Mouse (Mus musculus) liver, embryonic 14.5 days (tissue): ENCODE measurements around the gene Gabra5. TPM values are rescaled to one million over a fixed set of nuclear protein-coding genes. Genes with fewer than 3 reads are reported as not detected.

Source experiments
- ATAC-seq: fragments of 200-750 bp; cut with Nextera tagmentation; 2 replicates; pipeline ENCODE4 v1.8.0; 2017; ENCODE audit warnings: moderate number of reproducible peaks, mild to moderate bottlenecking, moderate library complexity; ENCODE audit not compliant: insufficient read depth
- DNase-seq, 3 experiments: peaks; one replicate each; pipeline ENCODE4 v3.0.0-alpha.2; 2012 to 2013; ENCODE audit warnings: low read depth in 3 of 3, low spot score in 3 of 3
- H3K27ac ChIP-seq: fragments of 300-500 bp; sonication (generic); 2 replicates; pipeline ENCODE4 v1.5.1; 2014; ENCODE audit warnings: moderate library complexity, mild to moderate bottlenecking, control low read depth, inconsistent platforms
- H3K27me3 ChIP-seq: fragments of 300-500 bp; sonication (generic); 2 replicates; pipeline ENCODE4 v1.6.1; 2014; ENCODE audit warnings: mild to moderate bottlenecking, low read length, moderate library complexity; ENCODE audit not compliant: control insufficient read depth, insufficient read depth
- H3K36me3 ChIP-seq: fragments of 300-500 bp; sonication (generic); replicated peaks from 2 replicates; pipeline ENCODE4 v1.6.1; 2014; ENCODE audit warnings: low read depth; ENCODE audit not compliant: control insufficient read depth, insufficient read depth
- H3K4me1 ChIP-seq, 2 experiments: fragments of 200-500 bp in 1 of 2; fragments of 300-500 bp in 1 of 2; sonication (generic) in 1 of 2; replicated peaks; 2 replicates each; pipeline ENCODE4 v1.6.1; 2012 to 2014; ENCODE audit warnings: antibody characterized with exemption in 1 of 2, inconsistent platforms in 1 of 2, low read length in 1 of 2; ENCODE audit not compliant: control insufficient read depth in 2 of 2, insufficient read depth in 2 of 2
- H3K4me2 ChIP-seq: fragments of 300-500 bp; sonication (generic); 2 replicates; pipeline ENCODE4 v1.6.1; 2014; ENCODE audit warnings: low read depth, mild to moderate bottlenecking, control low read depth, moderate library complexity
- H3K4me3 ChIP-seq, 2 experiments: fragments of 200-500 bp in 1 of 2; fragments of 300-500 bp in 1 of 2; sonication (generic) in 1 of 2; 2 replicates each; pipeline ENCODE4 v1.5.1; 2012 to 2014; ENCODE audit warnings: low read depth in 2 of 2, low read length in 2 of 2, mild to moderate bottlenecking in 2 of 2, control low read depth in 1 of 2, inconsistent platforms in 1 of 2, moderate library complexity in 1 of 2; ENCODE audit not compliant: insufficient read depth in 1 of 2
- H3K9ac ChIP-seq: fragments of 300-500 bp; sonication (generic); replicated peaks from 2 replicates; pipeline ENCODE4 v1.6.1; 2014; ENCODE audit warnings: mild to moderate bottlenecking, control low read depth, moderate library complexity
- H3K9me3 ChIP-seq: fragments of 300-500 bp; sonication (generic); 2 replicates; pipeline ENCODE4 v1.6.1; 2016; ENCODE audit warnings: low read length, mixed read lengths; ENCODE audit not compliant: control insufficient read depth
- CTCF ChIP-seq: IDR thresholded peaks from 2 replicates; pipeline ENCODE4 v1.5.1; 2016; ENCODE audit warnings: antibody characterized with exemption, low read depth, control low read depth
- EP300 ChIP-seq: IDR thresholded peaks from 2 replicates; pipeline ENCODE4 v1.6.1; 2016; ENCODE audit warnings: antibody characterized with exemption, low read depth
- WGBS: fragments of 180-500 bp; shearing (Covaris S2); extraction: QIAGEN DNeasy Blood & Tissue Kit; methylation state at CpG from one replicate; pipeline ENCODE4 v1.1.7; 2014; ENCODE audit not compliant: insufficient replicate concordance; 5-methylcytosine and 5-hydroxymethylcytosine counted together
- polyA plus RNA-seq, 2 experiments: library from polyadenylated mRNA; depleted of rRNA in 1 of 2; stranded (reverse) in 1 of 2; unstranded in 1 of 2; fragments of >200 nt; fragmentation: Nextera tagmentation in 1 of 2; extraction: Ambion mirVana in 1 of 2; gene quantifications; 2 replicates each; pipeline versions ENCODE4 v1.2.1 to v1.2.3; 2012 to 2014

Gabra5 gene
- polyA plus RNA-seq, 2 experiments, result 0.03 TPM; not detected in 1

GRCm38 (mm10) chr7:57422675-57423074 lies 87.2 kb downstream of the Gabra5 start:
- Histone ChIP-seq H3K4me1 (no peaks in the 10 kb centered on the region), H3K4me2 (no peak overlapping the region), H3K27ac (no peak overlapping the region), H3K27me3 (no peaks in the 10 kb centered on the region), H3K9me3 (no peaks in the 10 kb centered on the region), H3K36me3 (no peaks in the 10 kb centered on the region), H3K9ac (no peak overlapping the region), H3K4me3 (no peak overlapping the region)
- DNase-seq (no peak), ATAC-seq (no peak)
- WGBS, result 69% methylated on average over 1 of the region's 1 CpGs
- TF ChIP-seq CTCF (no peak), EP300 (no peak)

- ATAC-seq (no peak), DNase-seq (no peak)
- Histone ChIP-seq H3K4me1 (no peaks in the 10 kb centered on the region), H3K4me2 (no peak overlapping the region), H3K36me3 (no peaks in the 10 kb centered on the region), H3K4me3 (no peak overlapping the region), H3K9me3 (no peaks in the 10 kb centered on the region), H3K27me3 (no peaks in the 10 kb centered on the region), H3K9ac (no peak overlapping the region), H3K27ac (no peak overlapping the region)
- TF ChIP-seq EP300, result no peak
- no peak for TF ChIP-seq CTCF
- 68% methylated on average over 1 of the region's 1 CpGs for WGBS
Measured at GRCm38 (mm10) chr7:57421044-57421443, 88.8 kb downstream of the Gabra5 start.

- 56% methylated on average over 2 of the region's 2 CpGs for WGBS
- no peak for TF ChIP-seq CTCF
- TF ChIP-seq EP300, result no peak
Measured at GRCm38 (mm10) chr7:57419392-57419791, 90.5 kb downstream of the Gabra5 start, which contains the start of gene Gabrb3. TSS of gene Gabrb3 (plus strand) at chr7:57419692.

GRCm38 (mm10) chr7:57412896-57413295 lies 97.0 kb downstream of the Gabra5 start:
- no peak for ATAC-seq
- no peaks in the 10 kb centered on the region for H3K36me3 ChIP-seq
- H3K27me3 ChIP-seq, result no peaks in the 10 kb centered on the region
- H3K27ac ChIP-seq, result no peak overlapping the region
- 17% methylated on average over 1 of the region's 1 CpGs for WGBS
- no peaks in the 10 kb centered on the region for H3K4me1 ChIP-seq
- H3K9me3 ChIP-seq, result no peaks in the 10 kb centered on the region
- H3K4me2 ChIP-seq, result no peak overlapping the region
- no peak for DNase-seq
- no peak overlapping the region for H3K4me3 ChIP-seq
- TF ChIP-seq EP300, result no peak
- TF ChIP-seq CTCF, result no peak
- no peak overlapping the region for H3K9ac ChIP-seq

More at GRCm38 (mm10) chr7:57419392-57419791, 90.5 kb downstream of the Gabra5 start, which contains the start of gene Gabrb3:
- Histone ChIP-seq H3K9me3 (no peaks in the 10 kb centered on the region), H3K27me3 (no peaks in the 10 kb centered on the region), H3K9ac (no peak within 1 kb of the TSS), H3K4me1 (no peaks in the 10 kb centered on the region), H3K27ac (no peak within 1 kb of the TSS), H3K36me3 (no peaks in the 10 kb centered on the region), H3K4me2 (no peak within 1 kb of the TSS), H3K4me3 (no peak within 1 kb of the TSS)
- ATAC-seq (no peak), DNase-seq (no peak)

- no peak for ATAC-seq
Measured at GRCm38 (mm10) chr7:57411163-57411562, 98.7 kb downstream of the Gabra5 start.

More at GRCm38 (mm10) chr7:57411163-57411562, 98.7 kb downstream of the Gabra5 start:
- H3K4me3 ChIP-seq, result no peak overlapping the region
- 51% methylated on average over 4 of the region's 4 CpGs for WGBS
- H3K9ac ChIP-seq, result no peak overlapping the region
- H3K9me3 ChIP-seq, result no peaks in the 10 kb centered on the region
- no peak for DNase-seq
- no peak overlapping the region for H3K4me2 ChIP-seq
- H3K27me3 ChIP-seq, result no peaks in the 10 kb centered on the region
- no peaks in the 10 kb centered on the region for H3K36me3 ChIP-seq
- TF ChIP-seq CTCF (no peak), EP300 (no peak)
- no peaks in the 10 kb centered on the region for H3K4me1 ChIP-seq
- H3K27ac ChIP-seq, result no peak overlapping the region
